Mouse (Mus musculus) ES-Bruce4 (cell line): ENCODE data around the gene Vnn3. TPM values are rescaled to one million over a fixed set of nuclear protein-coding genes. Genes with fewer than 3 reads are reported as not detected.

Experiments used
- H3K27ac ChIP-seq: 2 replicates; pipeline ENCODE4 v1.5.1; 2012; ENCODE audit warnings: low read length, inconsistent platforms; ENCODE audit not compliant: insufficient read depth
- H3K27me3 ChIP-seq: 2 replicates; pipeline ENCODE4 v1.6.1; 2012; ENCODE audit warnings: mild to moderate bottlenecking, low read length, inconsistent platforms; ENCODE audit not compliant: control insufficient read depth, poor library complexity, insufficient read depth, severe bottlenecking
- H3K36me3 ChIP-seq: 2 replicates; pipeline ENCODE4 v1.6.1; 2012; ENCODE audit warnings: inconsistent platforms, mild to moderate bottlenecking, low read length, moderate library complexity; ENCODE audit not compliant: control insufficient read depth, poor library complexity, insufficient read depth, severe bottlenecking
- H3K4me1 ChIP-seq: one replicate; pipeline ENCODE4 v1.8.1; 2011; ENCODE audit warnings: low read length; ENCODE audit not compliant: control insufficient read depth, insufficient read depth
- H3K4me3 ChIP-seq: 2 replicates; pipeline ENCODE4 v1.5.1; 2011; ENCODE audit warnings: low read depth, mild to moderate bottlenecking, low read length
- H3K9ac ChIP-seq: 2 replicates; pipeline ENCODE4 v1.6.1; 2012; ENCODE audit warnings: low read depth, mild to moderate bottlenecking, inconsistent platforms; ENCODE audit not compliant: poor library complexity, severe bottlenecking
- H3K9me3 ChIP-seq: replicated peaks from 2 replicates; pipeline ENCODE4 v1.6.1; 2012; ENCODE audit warnings: mild to moderate bottlenecking, low read length, inconsistent platforms; ENCODE audit not compliant: control insufficient read depth, poor library complexity, insufficient read depth, severe bottlenecking
- CTCF ChIP-seq: IDR thresholded peaks from one replicate; pipeline ENCODE4 v1.8.1; 2011; ENCODE audit warnings: low read depth, low read length
- EP300 ChIP-seq: IDR thresholded peaks from 2 replicates; pipeline ENCODE4 v1.6.1; 2011; ENCODE audit warnings: low read depth, low read length; ENCODE audit not compliant: insufficient read depth
- POLR2A ChIP-seq: IDR thresholded peaks from one replicate; pipeline ENCODE4 v1.8.1; 2011; ENCODE audit warnings: low read length; ENCODE audit not compliant: insufficient read depth
- polyA plus RNA-seq: library from polyadenylated mRNA; stranded (reverse); fragments of >200 nt; gene quantifications from 2 replicates; pipeline ENCODE4 v1.2.4, GENCODE M21; 2011; ENCODE audit warnings: low read depth; ENCODE audit not compliant: missing spikeins, insufficient read depth, insufficient read length

The Vnn3 gene
- polyA plus RNA-seq, 1 experiment = not detected

DNA sequence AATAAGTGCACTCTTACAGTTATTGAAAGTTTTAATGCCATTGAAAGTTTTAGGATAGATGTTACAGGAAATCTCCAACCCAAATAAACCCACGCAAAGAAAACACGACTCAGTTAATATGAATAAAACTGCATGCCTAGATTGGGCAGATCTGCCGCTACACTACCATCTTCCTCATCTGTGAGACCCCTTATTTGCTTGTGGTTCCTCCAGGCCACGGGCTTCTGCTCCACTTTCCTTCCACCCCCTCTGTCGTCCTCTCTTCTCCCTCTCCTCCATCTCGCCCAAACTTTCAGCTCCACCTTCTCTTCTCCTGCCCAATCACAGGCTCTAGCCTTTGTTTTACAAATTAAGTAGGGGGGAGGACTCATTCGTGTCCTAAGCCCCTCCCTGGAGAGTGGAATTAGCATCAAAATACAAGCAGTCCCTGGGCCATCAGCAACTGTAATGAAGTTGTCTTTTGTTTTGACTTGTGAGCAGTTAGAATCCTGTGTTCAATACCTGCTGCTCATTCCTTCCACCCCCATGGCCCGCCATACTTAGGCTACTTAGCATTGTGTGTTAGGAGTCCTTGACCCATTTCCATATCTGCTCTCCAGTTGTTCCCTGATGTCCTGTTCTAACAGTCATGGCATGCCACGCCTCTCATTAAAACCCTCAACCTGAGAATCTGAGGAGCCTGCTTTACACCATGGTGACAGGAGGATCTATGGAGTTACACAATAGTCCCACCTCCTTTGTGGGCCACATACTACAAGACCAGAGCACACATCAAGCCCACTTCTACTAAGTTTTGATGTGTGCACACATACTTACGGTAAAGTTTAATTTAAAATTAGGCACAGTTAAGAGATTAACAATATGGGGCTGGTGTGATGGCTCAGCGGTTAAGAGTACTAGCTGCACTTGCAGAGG lies 38.2 kb upstream of the Vnn3 start:
- no peaks in the 10 kb centered on the region for H3K9me3 ChIP-seq
- H3K9ac ChIP-seq = 0 out of 2 replicates have a peak overlapping the region, but pooled peaks have one; percentile 35
- peak overlapping the region; percentile 55 for H3K4me3 ChIP-seq
- TF ChIP-seq CTCF (no peak), EP300 (no peak), POLR2A (peak; percentile 92)
- H3K27me3 ChIP-seq = no peaks in the 10 kb centered on the region
- peak overlapping the region; percentile 90 for H3K27ac ChIP-seq
- H3K4me1 ChIP-seq = no peaks in the 10 kb centered on the region
- H3K36me3 ChIP-seq = no peaks in the 10 kb centered on the region

DNA sequence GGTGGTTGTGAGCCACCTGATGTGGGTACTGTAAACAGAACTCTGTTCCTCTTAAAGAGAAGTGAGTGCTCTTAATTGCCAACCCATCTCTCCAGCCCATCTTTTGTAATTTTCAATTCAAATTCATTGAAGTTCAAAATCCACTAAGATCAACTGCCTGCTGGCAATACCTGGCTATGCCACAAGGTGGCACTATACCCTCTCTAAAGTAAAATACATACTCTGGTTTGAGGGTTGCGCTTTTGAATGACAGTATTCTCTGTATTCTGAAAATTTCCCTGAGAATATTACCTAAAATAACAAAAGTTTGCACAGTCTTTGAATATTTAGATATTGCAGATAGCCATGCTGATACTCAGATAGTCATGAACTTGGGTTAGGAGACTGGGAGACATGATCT lies 36.1 kb upstream of the Vnn3 start:
- no peaks in the 10 kb centered on the region for H3K36me3 ChIP-seq
- TF ChIP-seq EP300 (no peak), CTCF (peak; percentile 0), POLR2A (no peak)
- no peak overlapping the region for H3K4me3 ChIP-seq
- no peaks in the 10 kb centered on the region for H3K27me3 ChIP-seq
- H3K9me3 ChIP-seq = no peaks in the 10 kb centered on the region
- H3K9ac ChIP-seq = no peak overlapping the region
- no peaks in the 10 kb centered on the region for H3K4me1 ChIP-seq
- H3K27ac ChIP-seq = no peak overlapping the region

DNA sequence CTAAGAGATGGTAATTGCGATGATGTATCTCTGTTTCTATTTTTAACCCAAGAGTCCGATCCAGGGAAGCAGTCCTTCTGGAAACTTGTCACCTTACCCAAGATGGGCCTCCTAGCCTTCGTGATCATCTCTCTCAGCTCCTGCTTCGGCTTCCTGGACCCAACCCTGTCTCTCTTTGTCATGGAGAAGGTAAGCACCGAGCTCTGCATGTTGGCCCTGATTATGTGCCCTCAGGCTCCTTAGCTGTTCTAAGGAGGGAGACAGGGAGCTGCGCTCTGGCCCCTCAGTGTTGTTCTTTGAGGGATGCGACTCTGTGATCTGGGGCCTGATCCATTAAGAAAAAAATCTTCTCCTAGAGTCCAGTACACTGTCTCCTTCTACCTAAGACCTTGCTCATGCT lies 35.0 kb upstream of the Vnn3 start:
- no peak for TF ChIP-seq POLR2A
- no peak for TF ChIP-seq EP300
- no peak for TF ChIP-seq CTCF
- H3K4me1 ChIP-seq = no peaks in the 10 kb centered on the region
- H3K4me3 ChIP-seq = no peak overlapping the region
- H3K27me3 ChIP-seq = no peaks in the 10 kb centered on the region
- no peak overlapping the region for H3K27ac ChIP-seq
- no peak overlapping the region for H3K9ac ChIP-seq
- no peaks in the 10 kb centered on the region for H3K36me3 ChIP-seq
- no peaks in the 10 kb centered on the region for H3K9me3 ChIP-seq

DNA sequence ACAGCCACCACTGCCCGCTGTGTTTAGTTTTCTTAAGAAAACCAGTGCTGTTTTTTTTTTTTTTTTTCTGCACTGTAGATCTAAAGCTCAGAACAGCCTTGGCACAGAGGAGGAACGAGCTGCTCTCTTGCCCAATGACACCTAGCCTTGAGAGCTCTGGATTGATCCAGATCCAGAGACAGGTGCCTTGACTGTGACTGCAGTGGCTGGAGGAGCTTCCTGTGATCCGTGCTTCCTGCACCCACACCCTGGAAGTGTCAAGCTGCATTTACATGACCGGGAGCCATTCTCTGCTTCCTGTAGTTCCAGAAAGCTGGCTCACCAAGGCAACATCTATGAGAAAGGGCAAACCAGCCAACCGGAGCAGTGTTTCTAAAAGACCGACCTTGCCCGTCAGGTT lies 24.7 kb upstream of the Vnn3 start:
- no peaks in the 10 kb centered on the region for H3K4me1 ChIP-seq

DNA sequence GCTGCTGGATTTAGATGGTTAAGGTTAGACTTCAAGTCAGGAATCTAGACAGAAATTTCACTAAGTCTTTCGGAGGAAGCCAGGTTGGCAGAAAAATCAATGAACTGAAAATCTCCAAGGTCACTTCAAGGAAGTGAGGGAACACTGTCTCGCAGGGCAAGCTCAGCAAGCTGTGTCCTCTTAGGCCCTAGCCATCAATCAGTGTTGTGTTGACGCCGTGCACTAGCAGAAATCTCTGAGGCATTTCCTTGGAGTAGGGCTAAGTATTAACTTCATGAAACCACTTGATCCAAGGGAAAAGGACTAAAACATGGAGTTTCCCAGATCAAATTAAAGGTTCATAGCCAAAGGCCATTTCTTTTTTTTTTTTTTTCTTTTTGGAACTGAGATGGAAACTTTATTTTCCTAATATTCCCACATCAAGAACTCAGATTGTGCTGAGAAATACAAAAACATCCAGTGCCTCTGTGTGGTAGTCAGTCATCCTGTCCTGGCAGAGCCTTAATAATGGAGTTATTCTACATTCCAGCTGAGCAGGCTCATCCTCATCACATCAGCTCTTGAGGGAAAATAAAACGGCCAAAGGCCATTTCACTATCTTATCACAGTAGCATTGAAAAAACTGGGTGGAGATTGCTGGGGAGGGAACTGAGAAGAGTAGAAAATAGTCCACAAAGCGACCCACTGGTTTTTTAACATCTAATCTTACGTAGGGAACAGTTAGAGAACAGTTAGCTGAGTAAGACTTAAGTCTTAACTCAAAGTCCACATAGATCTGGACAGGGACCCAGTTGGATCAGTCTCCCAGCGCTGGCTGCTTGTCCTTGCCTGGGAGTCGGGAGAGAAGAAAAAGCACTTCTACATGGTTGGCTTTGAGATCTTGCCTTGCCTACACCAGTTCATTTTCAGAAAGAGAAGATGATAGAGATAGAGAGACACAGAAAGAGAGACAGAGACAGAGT lies 15.0 kb upstream of the Vnn3 start:
- no peaks in the 10 kb centered on the region for H3K27me3 ChIP-seq

More for the DNA sequence above, 24.7 kb upstream of the Vnn3 start:
- H3K9ac ChIP-seq = no peak overlapping the region
- no peaks in the 10 kb centered on the region; the same call in 1 of the 2 replicates for H3K36me3 ChIP-seq
- no peaks in the 10 kb centered on the region for H3K27me3 ChIP-seq
- H3K4me3 ChIP-seq = no peak overlapping the region
- H3K9me3 ChIP-seq = no peaks in the 10 kb centered on the region
- H3K27ac ChIP-seq = no peak overlapping the region
- TF ChIP-seq POLR2A (no peak), EP300 (no peak), CTCF (no peak)

More for the DNA sequence above, 15.0 kb upstream of the Vnn3 start:
- Histone ChIP-seq H3K9me3 (no peaks in the 10 kb centered on the region), H3K9ac (no peak overlapping the region), H3K4me1 (peaks cover 2% of the 10 kb centered on the region), H3K4me3 (no peak overlapping the region), H3K27ac (no peak overlapping the region), H3K36me3 (no peaks in the 10 kb centered on the region)
- TF ChIP-seq POLR2A (no peak), EP300 (no peak), CTCF (no peak)
